Mouse (Mus musculus): ENCODE results near the gene Sp100.
"Not testable (repeated sequence)": the region's sequence is repeated elsewhere in the genome, so short reads cannot be mapped to it uniquely, and the experiment has no call there.

DNA sequence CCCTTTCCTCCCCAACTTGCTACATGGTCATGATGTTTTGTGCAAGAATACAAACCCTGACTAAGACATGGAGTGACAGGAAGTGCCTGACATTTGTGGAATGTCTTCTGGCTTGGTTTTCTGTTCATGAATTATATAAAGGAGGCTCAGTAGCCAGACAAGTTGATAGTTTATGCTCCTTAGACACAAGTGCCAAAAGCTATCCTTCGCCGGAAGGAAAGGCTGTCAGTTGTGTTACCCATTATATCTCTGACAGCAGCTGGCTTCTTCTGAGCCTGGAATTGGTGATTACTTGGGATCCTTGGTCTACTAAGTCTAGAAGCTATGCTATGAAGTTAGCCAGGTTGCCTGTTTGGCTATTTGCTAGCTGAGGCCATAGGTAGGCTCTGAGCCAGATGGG, 7.4 kb downstream of the Sp100 start:
- not testable (repeated sequence) for TF ChIP-seq E2F4 (IDR thresholded peaks at IDR 0.05; ENCODE audit: insufficient read depth); USF1 (IDR thresholded peaks at IDR 0.05; ENCODE audit: low read depth); MYOD1 (IDR thresholded peaks at IDR 0.05; ENCODE audit: control insufficient read depth in 1 of 3, insufficient read length in 2 of 3, low read depth in 2 of 3); TCF3 (IDR thresholded peaks at IDR 0.05; ENCODE audit: insufficient read length, low read depth)
